Comparison of ENCODE assay signal across 8 mouse cellular contexts in the genomic region with DNA sequence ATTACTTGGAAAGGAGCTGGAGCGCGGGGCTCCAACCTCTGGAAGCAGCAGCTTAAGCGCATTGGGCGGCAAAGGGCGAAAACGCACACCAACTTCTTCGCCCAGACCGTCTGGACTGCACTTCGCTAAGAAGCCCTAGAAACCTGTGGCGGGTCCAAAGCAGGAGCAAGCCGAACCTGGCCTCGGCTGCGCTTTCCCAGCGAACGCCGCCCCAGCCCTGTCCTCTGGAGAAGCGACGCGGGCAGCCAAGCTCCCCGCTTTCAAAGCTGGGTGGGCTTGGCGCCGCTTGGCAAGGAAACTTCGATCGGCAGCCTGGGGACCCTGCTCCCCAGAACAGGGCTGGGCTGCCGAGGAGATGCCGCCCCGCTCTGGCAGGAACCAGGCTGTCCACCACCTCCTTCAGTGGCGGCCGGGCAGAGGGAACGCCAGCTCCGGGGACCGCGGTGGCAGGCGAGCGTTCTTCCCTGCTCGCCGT. TPM values are rescaled to one million over a fixed set of nuclear protein-coding genes. Genes with fewer than 3 reads are reported as not detected.
DNase-seq lines count a peak whose midpoint lies in the region; ATAC-seq and TF ChIP-seq lines count a peak whose summit lies in the region.

No protein-coding gene starts in this region.

- no peaks in the 10 kb centered on the region; the same call in 1 of the 2 replicates for H3K27me3 ChIP-seq in embryonic facial prominence, embryonic 10.5 days (replicated peaks; ENCODE audit: low read depth, poor library complexity, severe bottlenecking)
- no peaks in the 10 kb centered on the region for H3K27me3 ChIP-seq in intestine, embryonic 14.5 days (replicated peaks; ENCODE audit: control insufficient read depth, insufficient read depth, low read length)
- H3K27me3 ChIP-seq in liver, embryonic 16.5 days (ENCODE audit: control insufficient read depth, insufficient read depth, low read depth, low read length), result no peaks in the 10 kb centered on the region
- no peaks in the 10 kb centered on the region for H3K27me3 ChIP-seq in small intestine, adult 2 months (ENCODE audit: control insufficient read depth, insufficient read depth, low read length)

- H3K9ac ChIP-seq in intestine, embryonic 14.5 days (ENCODE audit: low read length), result peak overlapping the region; percentile 63
- peak overlapping the region; percentile 72 for H3K9ac ChIP-seq in liver, embryonic 16.5 days (ENCODE audit: low read depth, low read length)

- H3K36me3 ChIP-seq in embryonic facial prominence, embryonic 10.5 days (replicated peaks), result no peaks in the 10 kb centered on the region
- no peaks in the 10 kb centered on the region for H3K36me3 ChIP-seq in intestine, embryonic 14.5 days (ENCODE audit: control insufficient read depth, insufficient read depth, low read length)
- no peaks in the 10 kb centered on the region for H3K36me3 ChIP-seq in liver, embryonic 16.5 days (ENCODE audit: control insufficient read depth, insufficient read depth)
- H3K36me3 ChIP-seq in small intestine, adult 2 months (ENCODE audit: control insufficient read depth, insufficient read depth, low read length), result no peaks in the 10 kb centered on the region

- no peak for TF ChIP-seq CTCF in small intestine, adult 2 months (IDR thresholded peaks at IDR 0.05; ENCODE audit: extremely low read depth, insufficient read length, insufficient replicate concordance, low read depth, low read length)

- peak overlapping the region; percentile 85 for H3K27ac ChIP-seq in embryonic facial prominence, embryonic 10.5 days (replicated peaks)
- peak overlapping the region; percentile 80 for H3K27ac ChIP-seq in intestine, embryonic 14.5 days (ENCODE audit: low read depth)
- peak overlapping the region; percentile 77 for H3K27ac ChIP-seq in liver, embryonic 16.5 days (ENCODE audit: low read length)
- H3K27ac ChIP-seq in small intestine, adult 2 months (ENCODE audit: insufficient read depth, low read depth, low read length), result peak overlapping the region; percentile 44; the same call in 1 of the 2 replicates

- 19% methylated on average over 37 of the region's 37 CpGs for WGBS in embryonic facial prominence, embryonic 10.5 days
- WGBS in intestine, embryonic 14.5 days, result 16% methylated on average over 34 of the region's 37 CpGs
- 10% methylated on average over 37 of the region's 37 CpGs for WGBS in liver, embryonic 16.5 days (ENCODE audit: insufficient replicate concordance)
- 11% methylated on average over 37 of the region's 37 CpGs for WGBS in small intestine, adult 2 months

- peak overlapping the region; percentile 49 for H3K4me2 ChIP-seq in intestine, embryonic 14.5 days (ENCODE audit: low read length)
- peak overlapping the region; percentile 76 for H3K4me2 ChIP-seq in liver, embryonic 16.5 days (ENCODE audit: low read depth, low read length)

- ATAC-seq in intestine, embryonic 14.5 days (replicated peaks; ENCODE audit: low FRiP score, low TSS enrichment, low read depth), result peak; percentile 71
- ATAC-seq in liver, embryonic 16.5 days (ENCODE audit: low read depth), result peak; percentile 61

- H3K4me1 ChIP-seq in embryonic facial prominence, embryonic 10.5 days, result peaks cover 17% of the 10 kb centered on the region; the same call in 1 of the 2 replicates
- H3K4me1 ChIP-seq in intestine, embryonic 14.5 days (replicated peaks; ENCODE audit: control insufficient read depth, insufficient read depth, low read length), result no peaks in the 10 kb centered on the region
- no peaks in the 10 kb centered on the region for H3K4me1 ChIP-seq in liver, embryonic 16.5 days (ENCODE audit: control insufficient read depth, low read depth, low read length)
- no peaks in the 10 kb centered on the region for H3K4me1 ChIP-seq in small intestine, adult 2 months (ENCODE audit: control insufficient read depth, insufficient read depth, insufficient read length, low read length)

- peak overlapping the region; percentile 67 for H3K4me3 ChIP-seq in embryonic facial prominence, embryonic 10.5 days
- H3K4me3 ChIP-seq in intestine, embryonic 14.5 days (ENCODE audit: low read depth, low read length), result peak overlapping the region; percentile 53
- H3K4me3 ChIP-seq in liver, embryonic 16.5 days (ENCODE audit: low read depth, low read length), result peak overlapping the region; percentile 71
- H3K4me3 ChIP-seq in small intestine, adult 2 months (ENCODE audit: low read depth, low read length), result peak overlapping the region; percentile 98

- no peak for TF ChIP-seq POLR2A in small intestine, adult 2 months (IDR thresholded peaks at IDR 0.05; ENCODE audit: low read depth, low read length)

- peak; percentile 29 for DNase-seq in embryo, embryonic 10.5 days (ENCODE audit: low spot score)
- no peak for DNase-seq in embryo, embryonic 9.5 days (ENCODE audit: extremely low spot score)
- DNase-seq in 416B (ENCODE audit: low read depth), result peak; percentile 36
- DNase-seq in embryonic facial prominence, embryonic 10.5 days (ENCODE audit: low spot score), result no peak
- no peak for DNase-seq in intestine, embryonic 14.5 days (ENCODE audit: low spot score)
- DNase-seq in thymus, postnatal 4 days, result no peak

- no peaks in the 10 kb centered on the region for H3K9me3 ChIP-seq in embryonic facial prominence, embryonic 10.5 days
- no peaks in the 10 kb centered on the region for H3K9me3 ChIP-seq in intestine, embryonic 14.5 days (ENCODE audit: control insufficient read depth, low read length)
- no peaks in the 10 kb centered on the region for H3K9me3 ChIP-seq in liver, embryonic 16.5 days (replicated peaks; ENCODE audit: control insufficient read depth, low read length)

RNA-seq across cellular contexts. Expression of a gene that starts 0.6 kb away (rescaled TPM):
- polyA plus RNA-seq in embryonic facial prominence, embryonic 10.5 days (2016; fragmentation: Nextera tagmentation; extraction: Ambion mirVana), result 19.4 and 19.5 TPM in 2 replicates
- polyA plus RNA-seq in intestine, embryonic 14.5 days (2014; fragmentation: Nextera tagmentation; extraction: Ambion mirVana), result 22.1 and 23.4 TPM in 2 replicates
- polyA plus RNA-seq in liver, embryonic 16.5 days (2015; fragmentation: Nextera tagmentation; extraction: Ambion mirVana), result 3.3 and 3.4 TPM in 2 replicates
- 2.5 and 6.7 TPM in 2 replicates for polyA plus RNA-seq in small intestine, adult 2 months (2012; rRNA removed)

RNA-seq across cellular contexts. Expression of a gene that starts 57.0 kb away (rescaled TPM):
- 0.57 and 0.64 TPM in 2 replicates for polyA plus RNA-seq in embryonic facial prominence, embryonic 10.5 days (2016; fragmentation: Nextera tagmentation; extraction: Ambion mirVana)
- 0.32 and 0.50 TPM in 2 replicates for polyA plus RNA-seq in intestine, embryonic 14.5 days (2014; fragmentation: Nextera tagmentation; extraction: Ambion mirVana)
- 0.02 and 0.04 TPM in 2 replicates for polyA plus RNA-seq in liver, embryonic 16.5 days (2015; fragmentation: Nextera tagmentation; extraction: Ambion mirVana)
- polyA plus RNA-seq in small intestine, adult 2 months (2012; rRNA removed), result 0.28 and 0.41 TPM in 2 replicates

Comparison
In these comparisons a context has a peak if more than half of its experiments do, and no peak if none do; other contexts are left out.
1. DNase-seq: peak in embryo, embryonic 10.5 days (single experiment) and 416B (single experiment); none in embryo, embryonic 9.5 days (single experiment), embryonic facial prominence, embryonic 10.5 days (single experiment), intestine, embryonic 14.5 days (single experiment) and thymus, postnatal 4 days (single experiment).
2. Peak in every context shown above with its lines, with median percentiles within 50 percentile points of each other: H3K27ac ChIP-seq and H3K4me3 ChIP-seq.